Mouse (Mus musculus) layer of hippocampus, adult 9-11 months (tissue): ENCODE measurements around the gene Sh3pxd2a.

Experiments
- DNase-seq: peaks from one replicate; pipeline ENCODE4 v3.0.0; 2022

The Sh3pxd2a gene

GRCm38 (mm10) chr19:47330743-47331227, 133.4 kb downstream of the Sh3pxd2a start:
- no peak for DNase-seq

DNA sequence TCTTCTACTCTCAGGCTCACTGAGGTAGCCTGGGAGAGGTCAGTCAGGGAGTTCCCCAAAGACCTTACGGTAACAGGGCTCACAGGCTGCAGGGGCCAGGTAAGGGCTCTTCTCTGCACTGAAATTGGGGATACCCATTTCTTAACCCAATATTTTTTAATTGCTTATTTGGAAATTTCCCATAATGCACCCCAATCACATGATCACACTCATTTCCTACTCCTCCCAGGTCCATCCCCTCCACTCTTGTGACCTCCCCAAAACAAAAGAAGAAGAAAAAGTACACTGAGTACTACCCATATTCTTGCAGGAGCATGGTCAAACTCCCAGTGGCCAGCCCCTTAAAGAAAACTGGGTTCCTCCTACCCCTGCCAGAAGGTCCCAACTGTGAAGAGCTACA, 135.1 kb downstream of the Sh3pxd2a start:
- DNase-seq = no peak

- no peak for DNase-seq
Measured at GRCm38 (mm10) chr19:47327896-47328882, 136.0 kb downstream of the Sh3pxd2a start.

DNA sequence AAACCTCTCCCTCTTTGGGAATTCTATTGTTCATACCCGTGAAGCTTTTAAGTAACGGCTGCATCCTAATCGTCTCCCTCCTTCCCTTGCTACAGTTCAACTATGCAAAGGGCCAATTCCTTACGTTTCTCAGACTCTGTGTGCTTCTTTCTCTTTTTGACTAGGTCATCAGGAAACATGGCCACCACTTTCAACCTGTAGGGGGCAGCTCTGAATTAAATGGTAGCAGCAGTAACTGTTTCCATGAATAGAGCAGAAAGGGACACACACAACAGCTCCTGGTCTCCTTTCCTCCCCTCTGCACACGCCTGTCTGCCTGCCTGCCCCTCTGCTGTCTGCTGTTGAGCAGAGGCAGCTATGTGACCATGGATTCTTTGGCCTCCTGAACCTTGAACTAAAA, 138.3 kb downstream of the Sh3pxd2a start:
- no peak for DNase-seq

- DNase-seq = no peak
Measured at GRCm38 (mm10) chr19:47323096-47323849, 140.9 kb downstream of the Sh3pxd2a start.

DNA sequence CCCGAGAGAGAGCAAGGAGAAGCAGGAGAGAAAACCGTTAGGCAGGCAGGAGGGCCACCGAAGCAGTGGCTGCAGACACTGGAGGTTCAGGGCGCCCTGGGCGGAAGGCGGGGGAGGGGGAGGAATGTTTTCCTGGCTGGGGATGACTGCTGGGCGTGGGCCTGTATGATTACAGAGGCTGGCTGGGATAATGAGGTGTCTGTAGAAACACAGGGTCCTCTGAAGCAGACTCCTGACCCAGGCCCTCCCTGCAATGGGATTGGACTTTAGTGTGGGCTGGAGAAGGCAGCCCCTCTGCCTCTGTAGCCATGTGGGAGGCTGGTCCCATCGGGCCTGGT, 143.9 kb downstream of the Sh3pxd2a start:
- DNase-seq = no peak

GRCm38 (mm10) chr19:47319521-47320330, 144.5 kb downstream of the Sh3pxd2a start:
- no peak for DNase-seq

GRCm38 (mm10) chr19:47319061-47319460, 145.1 kb downstream of the Sh3pxd2a start:
- no peak for DNase-seq

- peak; percentile 87 for DNase-seq
Measured at GRCm38 (mm10) chr19:47317063-47317938, 146.9 kb downstream of the Sh3pxd2a start.

- no peak for DNase-seq
Measured at GRCm38 (mm10) chr19:47316288-47317062, 147.7 kb downstream of the Sh3pxd2a start.

DNA sequence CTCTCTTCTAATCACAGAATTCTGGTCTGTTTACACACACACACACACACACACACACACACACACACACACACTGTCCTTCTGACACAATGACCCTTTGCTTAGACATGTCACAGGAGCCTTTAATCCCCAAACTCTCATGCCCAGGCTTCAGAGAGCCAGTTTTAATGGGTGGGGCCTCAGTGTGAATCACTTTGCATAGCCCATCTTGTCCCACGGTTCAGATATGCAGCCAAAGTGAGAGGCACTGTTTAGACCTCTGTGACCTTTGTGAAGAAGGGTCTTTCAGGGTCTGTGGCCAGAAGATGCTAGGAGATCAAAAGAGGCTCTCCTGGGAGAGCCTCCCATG, 148.3 kb downstream of the Sh3pxd2a start:
- DNase-seq = no peak

DNA sequence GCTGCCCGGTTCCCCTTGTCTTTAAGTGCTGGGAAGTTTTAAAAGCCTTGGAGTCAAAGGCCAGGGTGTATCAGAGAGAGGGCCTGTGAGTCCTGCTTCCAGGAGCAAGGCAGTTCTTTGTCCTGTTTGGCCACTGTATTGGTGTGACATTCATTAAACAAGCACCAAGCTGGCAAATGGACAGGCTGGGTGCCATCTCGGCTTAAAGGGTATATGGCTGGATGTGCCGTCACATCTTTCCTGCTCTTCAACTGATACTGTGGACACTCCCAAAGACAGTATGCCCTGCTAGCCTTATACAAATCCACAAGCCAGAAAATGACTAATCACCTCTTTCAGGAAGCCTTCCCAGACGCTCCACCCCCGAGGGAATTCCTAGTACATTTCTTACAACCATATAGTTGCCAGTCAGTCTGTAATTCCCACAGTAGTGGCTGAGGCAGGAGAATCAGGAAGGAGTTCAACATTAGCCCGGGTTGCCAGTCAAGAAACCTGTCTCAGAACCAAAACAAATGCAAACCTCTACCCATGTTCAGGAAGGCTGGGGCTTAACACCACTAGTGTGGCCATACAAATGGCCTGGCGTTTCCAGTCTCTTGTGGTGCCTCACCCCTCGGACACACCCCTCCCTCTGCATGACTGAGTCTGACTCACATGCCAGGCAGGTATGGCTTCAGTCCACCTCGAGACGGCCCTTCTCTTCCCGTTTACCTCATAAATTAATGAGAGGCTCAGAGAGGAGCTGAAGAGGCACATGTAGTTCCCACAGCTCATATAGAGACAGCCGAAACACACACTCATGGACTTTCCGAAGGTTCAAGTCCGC, 148.9 kb downstream of the Sh3pxd2a start:
- DNase-seq = no peak

GRCm38 (mm10) chr19:47314076-47314941, 149.9 kb downstream of the Sh3pxd2a start:
- no peak for DNase-seq

DNA sequence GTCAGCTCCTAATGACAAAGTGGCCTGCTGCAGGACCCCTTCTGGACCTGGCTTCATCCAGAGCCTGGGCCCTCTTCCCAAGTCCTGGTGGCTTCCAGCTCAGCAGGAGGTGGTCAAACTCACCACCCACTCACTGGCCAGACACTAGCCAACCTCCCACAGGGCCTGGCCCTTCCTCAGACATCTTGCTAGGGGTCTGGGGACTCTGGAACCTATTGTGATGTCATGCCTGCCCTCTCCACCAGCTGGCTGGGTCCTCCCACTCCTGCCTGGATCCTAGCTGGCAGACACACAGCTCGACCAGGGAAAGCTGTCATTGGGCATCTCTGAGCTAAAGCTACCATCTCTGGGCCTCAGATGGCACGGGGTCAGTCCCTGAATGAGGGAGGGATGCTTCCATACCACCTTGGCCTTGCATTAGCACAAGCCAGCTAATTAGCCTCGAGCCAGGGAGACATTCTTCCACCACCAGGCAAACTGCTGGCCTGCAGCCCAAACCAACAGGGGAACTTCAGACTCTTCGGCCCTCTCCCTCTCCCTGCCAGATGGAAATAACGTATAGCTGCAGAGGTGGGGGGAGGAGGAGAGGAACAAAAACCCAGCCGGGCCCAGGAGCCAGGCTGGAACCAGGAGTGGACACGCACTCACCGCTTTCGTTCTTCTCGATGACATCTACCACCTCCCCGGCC, 150.7 kb downstream of the Sh3pxd2a start:
- DNase-seq = peak; percentile 29

GRCm38 (mm10) chr19:47311162-47311561, 153.0 kb downstream of the Sh3pxd2a start:
- no peak for DNase-seq

DNA sequence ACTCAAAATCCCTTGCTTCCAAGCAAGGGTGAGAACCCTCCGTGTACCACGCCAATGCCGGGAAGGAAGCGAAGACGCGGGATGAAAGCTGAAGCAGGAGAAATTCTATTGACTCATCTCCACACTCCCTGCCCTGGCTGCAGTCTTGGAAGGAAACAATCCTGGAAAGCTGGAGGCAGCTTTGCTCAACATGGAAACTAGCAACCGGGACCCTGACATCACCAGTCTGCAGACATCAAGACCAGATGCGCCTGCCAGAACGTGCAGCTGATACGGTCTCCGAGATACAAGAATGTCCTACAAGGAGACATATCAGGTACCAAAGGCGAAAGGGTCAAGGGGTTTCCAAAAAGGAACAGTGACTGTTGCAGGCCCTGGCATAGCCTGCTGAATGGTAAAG, 154.4 kb downstream of the Sh3pxd2a start:
- DNase-seq = no peak

DNA sequence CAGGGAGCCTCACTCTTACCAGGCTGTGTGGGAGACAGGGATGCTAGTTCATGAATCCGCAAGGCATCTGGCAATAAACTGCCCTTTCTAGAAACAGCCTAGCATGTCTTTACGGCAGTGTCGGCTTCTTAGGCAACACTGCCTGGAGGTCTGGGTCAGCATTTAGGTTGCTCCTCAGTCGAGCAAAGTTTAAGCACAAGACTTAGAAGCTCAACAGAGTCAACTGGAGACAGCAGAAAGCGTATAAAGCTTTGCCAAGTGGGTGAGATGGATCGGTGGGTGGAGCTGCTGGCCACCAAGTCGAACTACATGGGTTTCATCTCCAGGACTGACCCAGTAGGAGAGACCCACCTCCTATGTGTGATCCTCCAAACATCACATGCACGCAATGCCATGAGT, 157.3 kb downstream of the Sh3pxd2a start:
- no peak for DNase-seq

DNA sequence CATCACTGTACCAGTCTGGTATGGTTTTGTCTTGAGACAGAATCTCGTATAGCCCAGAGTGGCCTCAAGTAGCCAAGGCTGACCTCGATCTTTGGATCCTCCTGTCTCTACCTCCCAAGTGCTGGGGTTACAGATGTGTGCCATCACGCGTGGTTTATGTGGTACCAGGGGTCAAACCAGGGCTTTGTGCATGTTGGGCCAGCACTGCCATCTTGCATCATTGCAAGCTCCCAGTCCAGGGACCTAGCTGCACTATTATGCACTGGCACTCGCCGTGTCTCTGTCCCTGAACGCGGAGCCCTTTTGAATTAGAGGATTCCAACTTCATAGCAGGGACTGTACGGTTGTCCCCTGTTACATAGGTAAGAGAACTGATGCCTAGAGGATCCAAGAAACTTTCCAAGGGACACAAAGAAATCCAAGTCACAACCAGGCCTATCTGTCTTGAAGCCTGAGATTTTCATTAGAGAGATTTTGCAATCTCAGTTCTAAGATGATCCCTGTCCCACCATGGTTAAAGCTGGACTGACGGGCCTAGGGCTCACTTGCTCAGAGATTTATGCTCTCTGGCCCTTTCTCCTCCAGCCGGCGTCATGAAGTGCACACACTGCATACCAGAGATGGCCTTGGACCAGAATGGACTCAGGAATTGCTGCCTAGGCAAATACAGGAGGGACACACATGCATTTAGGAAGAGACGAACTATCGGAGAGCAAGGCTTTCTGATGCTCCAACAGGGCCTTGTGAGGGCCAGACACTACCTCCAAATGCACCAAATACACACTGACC, 157.9 kb downstream of the Sh3pxd2a start:
- DNase-seq = no peak
